Mouse (Mus musculus) forebrain, embryonic 14.5 days (tissue): ENCODE data around the gene Pheta1. TPM values are rescaled to one million over a fixed set of nuclear protein-coding genes. Genes with fewer than 3 reads are reported as not detected.

Experiments
- ATAC-seq: fragments of 200-750 bp; cut with Nextera tagmentation; 2 replicates; pipeline ENCODE4 v1.8.0; 2017; ENCODE audit warnings: mild to moderate bottlenecking, moderate library complexity
- DNase-seq: peaks from one replicate; pipeline ENCODE4 v3.0.0-alpha.2; 2015; ENCODE audit warnings: low spot score
- H3K27ac ChIP-seq: fragments of 300-500 bp; sonication (generic); 2 replicates; pipeline ENCODE4 v1.5.1; 2014; ENCODE audit warnings: low read depth, mild to moderate bottlenecking, control low read depth, low read length, moderate library complexity
- H3K27me3 ChIP-seq: fragments of 300-500 bp; sonication (generic); replicated peaks from 2 replicates; pipeline ENCODE4 v1.6.1; 2014; ENCODE audit warnings: low read length, control low read depth, mixed read lengths; ENCODE audit not compliant: control insufficient read depth, insufficient read depth
- H3K36me3 ChIP-seq: fragments of 300-500 bp; sonication (generic); 2 replicates; pipeline ENCODE4 v1.6.1; 2014; ENCODE audit warnings: low read length, control low read depth; ENCODE audit not compliant: control insufficient read depth, insufficient read depth
- H3K4me1 ChIP-seq: fragments of 300-500 bp; sonication (generic); 2 replicates; pipeline ENCODE4 v1.6.1; 2014; ENCODE audit warnings: antibody characterized with exemption, low read length, control low read depth; ENCODE audit not compliant: control insufficient read depth, insufficient read depth
- H3K4me2 ChIP-seq: fragments of 300-500 bp; sonication (generic); 2 replicates; pipeline ENCODE4 v1.6.1; 2014; ENCODE audit warnings: mild to moderate bottlenecking, control low read depth, low read length
- H3K4me3 ChIP-seq: fragments of 300-500 bp; sonication (generic); 2 replicates; pipeline ENCODE4 v1.5.1; 2014; ENCODE audit warnings: low read depth, low read length, control low read depth
- H3K9ac ChIP-seq: fragments of 300-500 bp; sonication (generic); 2 replicates; pipeline ENCODE4 v1.6.1; 2014; ENCODE audit warnings: mild to moderate bottlenecking, low read length, control low read depth, moderate library complexity
- H3K9me3 ChIP-seq: fragments of 300-500 bp; sonication (generic); replicated peaks from 2 replicates; pipeline ENCODE4 v1.6.1; 2016; ENCODE audit warnings: low read length, control low read depth, mixed read lengths; ENCODE audit not compliant: control insufficient read depth
- WGBS: fragments of 180-500 bp; shearing (Covaris S2); extraction: QIAGEN DNeasy Blood & Tissue Kit; methylation state at CpG from one replicate; pipeline ENCODE4 v1.1.7; 2014; 5-methylcytosine and 5-hydroxymethylcytosine counted together
- polyA plus RNA-seq: library from polyadenylated mRNA; unstranded; fragments of >200 nt; fragmentation: Nextera tagmentation; extraction: Ambion mirVana; gene quantifications from 2 replicates; pipeline ENCODE4 v1.2.1, GENCODE M21; 2014

Pheta1 gene
- polyA plus RNA-seq, 1 experiment from 2014 or later: 34.7 TPM

GRCm38 (mm10) chr5:121876901-121877300 is 28.1 kb downstream of the Pheta1 start:
- H3K4me3 ChIP-seq: no peak overlapping the region
- no peak overlapping the region for H3K27ac ChIP-seq
- ATAC-seq (no peak), DNase-seq (no peak)
- H3K27me3 ChIP-seq: no peaks in the 10 kb centered on the region
- 84% methylated on average over 12 of the region's 12 CpGs for WGBS
- H3K36me3 ChIP-seq: 0 out of 2 replicates have a peak, but pooled peaks cover 6% of the 10 kb centered on the region
- H3K9ac ChIP-seq: no peak overlapping the region
- no peaks in the 10 kb centered on the region for H3K4me1 ChIP-seq
- no peaks in the 10 kb centered on the region for H3K9me3 ChIP-seq
- H3K4me2 ChIP-seq: no peak overlapping the region

- H3K4me2 ChIP-seq: no peak overlapping the region
- 0 out of 2 replicates have a peak, but pooled peaks cover 3% of the 10 kb centered on the region for H3K36me3 ChIP-seq
- H3K27ac ChIP-seq: no peak overlapping the region
- ATAC-seq: no peak
- H3K9me3 ChIP-seq: no peaks in the 10 kb centered on the region
- H3K4me3 ChIP-seq: no peak overlapping the region
- no peak overlapping the region for H3K9ac ChIP-seq
- no peaks in the 10 kb centered on the region for H3K4me1 ChIP-seq
- H3K27me3 ChIP-seq: no peaks in the 10 kb centered on the region
- WGBS: 70% methylated on average over 17 of the region's 17 CpGs
- DNase-seq: peak; percentile 62
These were observed 29.9 kb downstream of the Pheta1 start for GRCm38 (mm10) chr5:121878703-121879102.

- Histone ChIP-seq H3K27ac (no peak overlapping the region), H3K4me3 (no peak overlapping the region), H3K27me3 (no peaks in the 10 kb centered on the region), H3K4me2 (no peak overlapping the region), H3K9ac (no peak overlapping the region), H3K4me1 (no peaks in the 10 kb centered on the region), H3K36me3 (0 out of 2 replicates have a peak, but pooled peaks cover 3% of the 10 kb centered on the region), H3K9me3 (no peaks in the 10 kb centered on the region)
- 70% methylated on average over 6 of the region's 6 CpGs for WGBS
- ATAC-seq (no peak), DNase-seq (no peak)
These were observed 30.4 kb downstream of the Pheta1 start for GRCm38 (mm10) chr5:121879211-121879610.

- Histone ChIP-seq H3K36me3 (no peaks in the 10 kb centered on the region), H3K4me3 (no peak overlapping the region), H3K27ac (no peak overlapping the region), H3K27me3 (no peaks in the 10 kb centered on the region), H3K4me2 (no peak overlapping the region), H3K9ac (no peak overlapping the region), H3K9me3 (no peaks in the 10 kb centered on the region; the same call in 1 of the 2 replicates), H3K4me1 (no peaks in the 10 kb centered on the region)
- no peak for DNase-seq
- 82% methylated on average over 8 of the region's 8 CpGs for WGBS
- no peak for ATAC-seq
These were observed 34.6 kb downstream of the Pheta1 start for GRCm38 (mm10) chr5:121883356-121883755.

- ATAC-seq: peak; percentile 81
- no peak overlapping the region for H3K9ac ChIP-seq
- 6% methylated on average over 13 of the region's 13 CpGs for WGBS
- H3K27me3 ChIP-seq: no peaks in the 10 kb centered on the region
- DNase-seq: peak; percentile 88
- no peak overlapping the region for H3K4me2 ChIP-seq
- no peak overlapping the region for H3K4me3 ChIP-seq
- H3K27ac ChIP-seq: peak overlapping the region; percentile 82
- peaks cover 10% of the 10 kb centered on the region for H3K4me1 ChIP-seq
- no peaks in the 10 kb centered on the region for H3K36me3 ChIP-seq
- no peaks in the 10 kb centered on the region; the same call in 1 of the 2 replicates for H3K9me3 ChIP-seq
These were observed 40.6 kb downstream of the Pheta1 start for GRCm38 (mm10) chr5:121889375-121889774.

- peak; percentile 41 for DNase-seq
- H3K27me3 ChIP-seq: no peaks in the 10 kb centered on the region
- ATAC-seq: 0 out of 2 replicates have a peak, but pooled peaks have one; percentile 11
- H3K4me3 ChIP-seq: no peak overlapping the region
- H3K36me3 ChIP-seq: no peaks in the 10 kb centered on the region
- 18% methylated on average over 9 of the region's 9 CpGs for WGBS
- peak overlapping the region; percentile 14; the same call in 1 of the 2 replicates for H3K4me2 ChIP-seq
- peak overlapping the region; percentile 82 for H3K27ac ChIP-seq
- peaks cover 14% of the 10 kb centered on the region for H3K4me1 ChIP-seq
- H3K9ac ChIP-seq: 0 out of 2 replicates have a peak overlapping the region, but pooled peaks have one; percentile 37
- H3K9me3 ChIP-seq: no peaks in the 10 kb centered on the region; the same call in 1 of the 2 replicates
These were observed 41.1 kb downstream of the Pheta1 start for GRCm38 (mm10) chr5:121889819-121890362.

GRCm38 (mm10) chr5:121890925-121891324 is 42.1 kb downstream of the Pheta1 start:
- WGBS: 96% methylated on average over 7 of the region's 7 CpGs
- H3K9ac ChIP-seq: no peak overlapping the region
- peaks cover 24% of the 10 kb centered on the region for H3K4me1 ChIP-seq
- H3K4me3 ChIP-seq: no peak overlapping the region
- no peaks in the 10 kb centered on the region for H3K27me3 ChIP-seq
- H3K9me3 ChIP-seq: no peaks in the 10 kb centered on the region; the same call in 1 of the 2 replicates
- H3K27ac ChIP-seq: no peak overlapping the region
- ATAC-seq (no peak), DNase-seq (no peak)
- H3K36me3 ChIP-seq: no peaks in the 10 kb centered on the region
- no peak overlapping the region for H3K4me2 ChIP-seq

GRCm38 (mm10) chr5:121892281-121892680 is 43.5 kb downstream of the Pheta1 start:
- DNase-seq (no peak), ATAC-seq (no peak)
- H3K9ac ChIP-seq: no peak overlapping the region
- H3K27ac ChIP-seq: no peak overlapping the region
- no peaks in the 10 kb centered on the region for H3K36me3 ChIP-seq
- H3K4me2 ChIP-seq: no peak overlapping the region
- no peak overlapping the region for H3K4me3 ChIP-seq
- no peaks in the 10 kb centered on the region; the same call in 1 of the 2 replicates for H3K9me3 ChIP-seq
- H3K4me1 ChIP-seq: peaks cover 26% of the 10 kb centered on the region
- no peaks in the 10 kb centered on the region for H3K27me3 ChIP-seq
- 79% methylated on average over 14 of the region's 14 CpGs for WGBS

GRCm38 (mm10) chr5:121893581-121893980 is 44.8 kb downstream of the Pheta1 start:
- Histone ChIP-seq H3K9me3 (no peaks in the 10 kb centered on the region), H3K4me3 (no peak overlapping the region), H3K27ac (no peak overlapping the region), H3K4me1 (peaks cover 26% of the 10 kb centered on the region), H3K9ac (no peak overlapping the region), H3K4me2 (no peak overlapping the region), H3K36me3 (no peaks in the 10 kb centered on the region), H3K27me3 (no peaks in the 10 kb centered on the region)
- DNase-seq (peak; percentile 76), ATAC-seq (no peak)
- 45% methylated on average over 3 of the region's 3 CpGs for WGBS
